Mouse (Mus musculus): ENCODE measurements at regions not wholly inside any gene's neighbourhood (a gene's known extent, or its start where the extent isn't known, plus 50 kb on each side); places are given as distances from the start of the nearest gene placed in this dataset.
"Not testable (repeated sequence)": the region's sequence is repeated elsewhere in the genome, so short reads cannot be mapped to it uniquely, and the experiment has no call there.

- Histone ChIP-seq H3K4me2 (ENCODE audit: low read depth) (no peak overlapping the region), H3K9me3 (ENCODE audit: low read length) (peaks cover 80% of the 10 kb centered on the region), H3K4me1 (ENCODE audit: insufficient read depth) (no peaks in the 10 kb centered on the region), H3K27me3 (ENCODE audit: insufficient read depth, low read length) (no peaks in the 10 kb centered on the region), H3K27ac (ENCODE audit: low read depth, low read length) (no peak overlapping the region), H3K9ac (no peak overlapping the region), H3K36me3 (ENCODE audit: insufficient read depth) (no peaks in the 10 kb centered on the region), H3K4me3 (ENCODE audit: low read depth, low read length) (no peak overlapping the region)
- WGBS, result 66% methylated on average over 6 of the region's 6 CpGs
- no peak for DNase-seq
- ATAC-seq, result no peak; the same call in 1 of the 2 replicates
- no peak for TF ChIP-seq CTCF (IDR thresholded peaks at IDR 0.05; ENCODE audit: low read depth)
Measured at GRCm38 (mm10) chr4:3085456-3086448, 81.4 kb upstream of the Vmn1r2 start.

- not testable (repeated sequence) for DNase-seq; H3K27me3 ChIP-seq (ENCODE audit: insufficient read depth, low read length); H3K9ac ChIP-seq; H3K4me2 ChIP-seq (ENCODE audit: low read depth); H3K27ac ChIP-seq (ENCODE audit: low read depth, low read length); H3K36me3 ChIP-seq (ENCODE audit: insufficient read depth); H3K4me1 ChIP-seq (ENCODE audit: insufficient read depth); ATAC-seq; H3K4me3 ChIP-seq (ENCODE audit: low read depth, low read length)
- 82% methylated on average over 7 of the region's 7 CpGs for WGBS
- H3K9me3 ChIP-seq (ENCODE audit: low read length), result peaks cover 65% of the 10 kb centered on the region
Measured at GRCm38 (mm10) chr4:3087616-3088015, 79.5 kb upstream of the Vmn1r2 start.

- ATAC-seq, result no peak
- no peak for DNase-seq
- no peak overlapping the region for H3K27ac ChIP-seq (ENCODE audit: low read depth, low read length)
- H3K4me2 ChIP-seq (ENCODE audit: low read depth), result no peak overlapping the region
- peaks cover 43% of the 10 kb centered on the region for H3K9me3 ChIP-seq (ENCODE audit: low read length)
- H3K4me1 ChIP-seq (ENCODE audit: insufficient read depth), result no peaks in the 10 kb centered on the region
- no peak overlapping the region for H3K4me3 ChIP-seq (ENCODE audit: low read depth, low read length)
- no peak overlapping the region for H3K9ac ChIP-seq
- no peaks in the 10 kb centered on the region for H3K27me3 ChIP-seq (ENCODE audit: insufficient read depth, low read length)
- H3K36me3 ChIP-seq (ENCODE audit: insufficient read depth), result no peaks in the 10 kb centered on the region
- WGBS, result 66% methylated on average over 13 of the region's 13 CpGs
- no peak for TF ChIP-seq CTCF (IDR thresholded peaks at IDR 0.05; ENCODE audit: low read depth)
Measured at GRCm38 (mm10) chr4:3089567-3090377, 77.3 kb upstream of the Vmn1r2 start.

GRCm38 (mm10) chr4:3090378-3090735 lies 76.8 kb upstream of the Vmn1r2 start:
- no peak overlapping the region for H3K4me2 ChIP-seq (ENCODE audit: low read depth)
- peak; percentile 27; the same call in 1 of the 2 replicates for ATAC-seq
- H3K9me3 ChIP-seq (ENCODE audit: low read length), result peaks cover 37% of the 10 kb centered on the region
- no peak overlapping the region for H3K27ac ChIP-seq (ENCODE audit: low read depth, low read length)
- TF ChIP-seq CTCF (IDR thresholded peaks at IDR 0.05; ENCODE audit: low read depth), result no peak
- H3K9ac ChIP-seq, result no peak overlapping the region
- 85% methylated on average over 11 of the region's 11 CpGs for WGBS
- H3K27me3 ChIP-seq (ENCODE audit: insufficient read depth, low read length), result no peaks in the 10 kb centered on the region
- no peaks in the 10 kb centered on the region for H3K4me1 ChIP-seq (ENCODE audit: insufficient read depth)
- no peaks in the 10 kb centered on the region for H3K36me3 ChIP-seq (ENCODE audit: insufficient read depth)
- DNase-seq, result no peak
- no peak overlapping the region for H3K4me3 ChIP-seq (ENCODE audit: low read depth, low read length)

- 81% methylated on average over 9 of the region's 9 CpGs for WGBS
- TF ChIP-seq CTCF (IDR thresholded peaks at IDR 0.05; ENCODE audit: low read depth), result no peak
- H3K27ac ChIP-seq (ENCODE audit: low read depth, low read length), result no peak overlapping the region
- H3K36me3 ChIP-seq (ENCODE audit: insufficient read depth), result no peaks in the 10 kb centered on the region
- ATAC-seq, result no peak; the same call in 1 of the 2 replicates
- no peak for DNase-seq
- H3K4me3 ChIP-seq (ENCODE audit: low read depth, low read length), result no peak overlapping the region
- no peaks in the 10 kb centered on the region for H3K27me3 ChIP-seq (ENCODE audit: insufficient read depth, low read length)
- no peak overlapping the region for H3K4me2 ChIP-seq (ENCODE audit: low read depth)
- H3K9me3 ChIP-seq (ENCODE audit: low read length), result peaks cover 34% of the 10 kb centered on the region
- H3K4me1 ChIP-seq (ENCODE audit: insufficient read depth), result no peaks in the 10 kb centered on the region
- H3K9ac ChIP-seq, result no peak overlapping the region
Measured at GRCm38 (mm10) chr4:3090742-3091141, 76.4 kb upstream of the Vmn1r2 start.

Small RNA genes in the stretch of these regions (microRNA-seq; reads per million reads assigned to microRNA genes)
- 0 reads per million in 2 experiments for gene Gm27878
